Mouse (Mus musculus): ENCODE data around the gene Efnb3. TPM values are rescaled to one million over a fixed set of nuclear protein-coding genes. Genes with fewer than 3 reads are reported as not detected.

Gene Efnb3
- polyA plus RNA-seq, 1 experiment from 2014 or later = 160 TPM

DNA sequence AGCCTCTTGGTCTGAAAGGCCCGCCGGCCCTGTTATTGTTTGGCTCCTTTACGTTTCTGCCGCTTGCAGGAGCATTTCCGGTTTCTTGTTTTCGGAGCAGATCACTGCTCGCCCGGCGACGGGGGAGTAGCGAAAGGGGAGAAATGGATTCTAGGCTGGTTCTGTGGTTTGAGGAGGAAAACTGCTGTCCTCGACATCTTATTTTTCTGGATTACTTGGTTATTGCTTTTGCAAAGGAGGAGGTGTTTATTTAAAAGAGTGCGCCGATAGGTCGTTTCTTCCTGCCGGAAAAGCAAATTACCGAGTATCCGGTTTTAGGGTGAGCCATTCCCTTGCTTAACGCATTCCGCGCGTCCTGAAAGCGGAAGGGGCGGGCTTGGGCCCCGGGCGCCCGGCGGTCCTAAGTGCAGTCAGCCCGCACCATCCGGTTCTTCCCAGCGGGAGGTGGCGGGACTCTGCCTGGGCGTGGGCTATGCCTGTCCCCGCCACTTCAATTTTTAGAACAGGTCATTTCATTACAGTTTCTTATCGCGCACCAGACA is 21.2 kb upstream of the Efnb3 start:
- Histone ChIP-seq H3K9me3 (no peaks in the 10 kb centered on the region), H3K4me1 (replicated peaks) (peaks cover 39% of the 10 kb centered on the region), H3K27me3 (no peaks in the 10 kb centered on the region), H3K27ac (replicated peaks) (peak overlapping the region; percentile 94), H3K36me3 (0 out of 2 replicates have a peak, but pooled peaks cover under 1% of the 10 kb centered on the region), H3K4me3 (peak overlapping the region; percentile 63), H3K9ac (peak overlapping the region; percentile 64), H3K4me2 (peak overlapping the region; percentile 85)
- under 1% methylated on average over 36 of the region's 36 CpGs for WGBS
- ATAC-seq (ENCODE audit: low FRiP score, low read depth) = peak; percentile 80

- H3K4me1 ChIP-seq (replicated peaks) = peaks cover 43% of the 10 kb centered on the region
- H3K9ac ChIP-seq = peak overlapping the region; percentile 64
- no peaks in the 10 kb centered on the region for H3K9me3 ChIP-seq
- H3K4me3 ChIP-seq = peak overlapping the region; percentile 63
- WGBS = under 1% methylated on average over 25 of the region's 25 CpGs
- peak overlapping the region; percentile 94 for H3K27ac ChIP-seq (replicated peaks)
- ATAC-seq (ENCODE audit: low FRiP score, low read depth) = peak; percentile 32; the same call in 1 of the 2 replicates
- H3K4me2 ChIP-seq = peak overlapping the region; percentile 85
- no peaks in the 10 kb centered on the region for H3K27me3 ChIP-seq
- H3K36me3 ChIP-seq = 0 out of 2 replicates have a peak, but pooled peaks cover 2% of the 10 kb centered on the region
Observed at GRCm38 (mm10) chr11:69580572-69581146, 20.7 kb upstream of the Efnb3 start.

GRCm38 (mm10) chr11:69580091-69580514 is 20.1 kb upstream of the Efnb3 start, which contains the start of the genes Wrap53 and Trp53:
TSS of gene Wrap53 (minus strand) at chr11:69580255.
TSS of gene Trp53 (plus strand) at chr11:69580359.
- Histone ChIP-seq H3K4me2 (peak within 1 kb of the TSS; percentile 85), H3K27me3 (no peaks in the 10 kb centered on the region), H3K9ac (peak within 1 kb of the TSS; percentile 75), H3K9me3 (no peaks in the 10 kb centered on the region), H3K4me3 (peak within 1 kb of the TSS; percentile 63), H3K27ac (replicated peaks) (peak within 1 kb of the TSS; percentile 94), H3K36me3 (0 out of 2 replicates have a peak, but pooled peaks cover 2% of the 10 kb centered on the region), H3K4me1 (replicated peaks) (peaks cover 44% of the 10 kb centered on the region)
- peak; percentile 73 for ATAC-seq (ENCODE audit: low FRiP score, low read depth)
- WGBS = 0% methylated on average over 13 of the region's 13 CpGs

- peak; percentile 89 for ATAC-seq (ENCODE audit: low FRiP score, low read depth)
- peak overlapping the region; percentile 85 for H3K4me2 ChIP-seq
Observed at GRCm38 (mm10) chr11:69579128-69580017, 19.4 kb upstream of the Efnb3 start.

GRCm38 (mm10) chr11:69578301-69578700 is 18.3 kb upstream of the Efnb3 start:
- peak overlapping the region; percentile 85 for H3K4me2 ChIP-seq
- H3K36me3 ChIP-seq = 0 out of 2 replicates have a peak, but pooled peaks cover 5% of the 10 kb centered on the region
- no peaks in the 10 kb centered on the region for H3K9me3 ChIP-seq
- ATAC-seq (ENCODE audit: low FRiP score, low read depth) = no peak
- peak overlapping the region; percentile 75 for H3K9ac ChIP-seq
- H3K27ac ChIP-seq (replicated peaks) = no peak overlapping the region
- H3K27me3 ChIP-seq = no peaks in the 10 kb centered on the region
- WGBS = 17% methylated on average over 15 of the region's 15 CpGs
- H3K4me1 ChIP-seq (replicated peaks) = peaks cover 48% of the 10 kb centered on the region
- H3K4me3 ChIP-seq = peak overlapping the region; percentile 63

More at GRCm38 (mm10) chr11:69579128-69580017, 19.4 kb upstream of the Efnb3 start:
- Histone ChIP-seq H3K27ac (replicated peaks) (peak overlapping the region; percentile 94), H3K9ac (peak overlapping the region; percentile 75), H3K4me3 (peak overlapping the region; percentile 63), H3K4me1 (replicated peaks) (peaks cover 48% of the 10 kb centered on the region), H3K9me3 (no peaks in the 10 kb centered on the region), H3K36me3 (0 out of 2 replicates have a peak, but pooled peaks cover 5% of the 10 kb centered on the region), H3K27me3 (no peaks in the 10 kb centered on the region)
- 1% methylated on average over 39 of the region's 39 CpGs for WGBS

DNA sequence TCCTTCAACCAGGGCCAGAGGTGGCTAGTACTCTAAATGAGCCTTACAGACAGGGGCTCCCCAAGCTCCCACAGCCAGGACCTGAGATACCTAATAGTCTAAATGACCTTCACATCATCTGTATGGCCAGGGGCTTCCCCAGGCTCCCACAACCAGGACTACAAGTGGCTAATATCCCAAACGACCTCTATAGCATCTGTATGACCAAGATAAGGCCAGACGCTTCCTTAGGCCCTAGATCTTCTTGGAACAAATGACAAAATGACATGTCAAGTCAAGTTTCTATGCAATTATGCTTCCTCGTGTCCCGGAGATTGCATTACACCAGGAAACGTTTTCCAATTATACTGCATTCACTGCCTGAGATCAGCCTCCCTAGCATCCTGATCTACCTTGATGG is 16.3 kb upstream of the Efnb3 start:
- no peak for ATAC-seq (ENCODE audit: low FRiP score, low read depth)
- Histone ChIP-seq H3K27me3 (no peaks in the 10 kb centered on the region), H3K9ac (no peak overlapping the region; the same call in 1 of the 2 replicates), H3K36me3 (0 out of 2 replicates have a peak, but pooled peaks cover 5% of the 10 kb centered on the region), H3K27ac (replicated peaks) (no peak overlapping the region), H3K4me3 (no peak overlapping the region), H3K4me1 (replicated peaks) (peaks cover 36% of the 10 kb centered on the region), H3K4me2 (no peak overlapping the region), H3K9me3 (no peaks in the 10 kb centered on the region)
- WGBS = 79% methylated on average over 5 of the region's 5 CpGs

DNA sequence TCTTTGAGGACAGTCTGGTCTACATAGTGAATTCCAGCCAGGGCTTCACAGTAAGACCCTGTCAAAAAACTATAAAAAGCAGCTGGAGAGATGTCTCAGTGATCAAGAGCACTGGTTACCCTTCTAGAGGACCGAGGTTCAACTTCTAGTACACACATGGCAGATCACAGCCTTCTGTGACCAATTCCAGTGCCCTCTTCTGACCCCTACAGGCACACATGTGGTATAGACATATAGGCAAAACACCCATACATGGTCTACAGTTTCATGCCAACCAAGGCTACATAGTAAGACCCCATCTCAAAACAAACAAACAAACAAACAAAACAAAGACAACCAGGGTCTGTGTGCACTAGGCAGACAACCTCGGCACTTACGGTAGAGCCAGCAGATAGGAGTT is 15.2 kb upstream of the Efnb3 start:
- Histone ChIP-seq H3K4me3 (no peak overlapping the region), H3K9me3 (no peaks in the 10 kb centered on the region), H3K4me1 (replicated peaks) (peaks cover 36% of the 10 kb centered on the region), H3K36me3 (0 out of 2 replicates have a peak, but pooled peaks cover 8% of the 10 kb centered on the region), H3K27ac (replicated peaks) (no peak overlapping the region), H3K4me2 (no peak overlapping the region), H3K9ac (no peak overlapping the region), H3K27me3 (no peaks in the 10 kb centered on the region)
- 61% methylated on average over 3 of the region's 3 CpGs for WGBS
- no peak for ATAC-seq (ENCODE audit: low FRiP score, low read depth)

DNA sequence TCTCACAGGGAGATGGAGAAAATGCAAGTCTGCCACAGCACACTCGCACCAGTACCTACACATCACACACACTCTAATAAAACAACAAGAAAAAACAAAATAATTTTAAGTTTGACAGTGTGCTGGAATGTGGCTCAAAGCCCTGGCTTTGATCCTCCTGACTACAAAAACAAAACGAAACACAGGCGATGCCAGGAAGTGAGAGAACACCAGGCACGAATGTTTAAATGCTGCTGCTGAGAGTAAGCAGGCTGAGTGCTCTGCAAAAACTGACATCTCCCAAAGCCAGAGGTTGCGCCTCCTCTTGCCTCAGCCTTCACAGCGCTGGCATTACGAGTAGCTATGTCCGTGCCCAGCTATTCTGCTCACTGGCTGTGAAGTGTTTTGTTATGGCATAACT is 5.1 kb upstream of the Efnb3 start:
- Histone ChIP-seq H3K4me1 (replicated peaks) (peaks cover 20% of the 10 kb centered on the region), H3K27ac (replicated peaks) (no peak overlapping the region), H3K4me2 (no peak overlapping the region), H3K27me3 (no peaks in the 10 kb centered on the region), H3K4me3 (no peak overlapping the region), H3K9me3 (no peaks in the 10 kb centered on the region), H3K9ac (no peak overlapping the region), H3K36me3 (peaks cover 11% of the 10 kb centered on the region)
- no peak for ATAC-seq (ENCODE audit: low FRiP score, low read depth)
- WGBS = 83% methylated on average over 8 of the region's 8 CpGs

DNA sequence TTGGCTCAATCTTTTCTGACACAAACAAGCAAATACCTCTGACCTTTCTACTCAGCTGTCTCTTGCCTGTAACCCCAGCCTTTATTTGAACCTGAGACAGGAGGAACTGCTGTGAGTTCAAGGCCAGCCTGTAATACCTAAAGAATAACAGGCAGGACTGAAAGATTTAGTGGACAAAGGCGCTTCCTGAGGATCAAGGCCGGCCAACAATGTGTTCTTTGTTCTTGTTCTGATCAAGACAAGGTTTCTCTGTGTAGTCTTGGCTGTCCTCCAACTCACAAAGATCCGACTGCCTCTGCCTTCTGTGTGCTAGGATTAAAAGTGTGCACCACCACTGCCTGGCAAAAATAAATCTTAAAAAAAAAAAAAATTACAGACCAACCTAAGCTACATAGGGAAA is 4.4 kb upstream of the Efnb3 start:
- no peak overlapping the region for H3K4me3 ChIP-seq
- H3K4me1 ChIP-seq (replicated peaks) = peaks cover 22% of the 10 kb centered on the region
- WGBS = 42% methylated on average over 3 of the region's 3 CpGs
- H3K9ac ChIP-seq = no peak overlapping the region
- H3K27me3 ChIP-seq = no peaks in the 10 kb centered on the region
- no peak for ATAC-seq (ENCODE audit: low FRiP score, low read depth)
- H3K36me3 ChIP-seq = peaks cover 7% of the 10 kb centered on the region
- H3K4me2 ChIP-seq = no peak overlapping the region
- H3K27ac ChIP-seq (replicated peaks) = no peak overlapping the region
- no peaks in the 10 kb centered on the region for H3K9me3 ChIP-seq

GRCm38 (mm10) chr11:69563373-69563772 is 3.4 kb upstream of the Efnb3 start:
- no peaks in the 10 kb centered on the region for H3K27me3 ChIP-seq
- H3K27ac ChIP-seq (replicated peaks) = no peak overlapping the region
- peaks cover 32% of the 10 kb centered on the region for H3K4me1 ChIP-seq (replicated peaks)
- peaks cover 7% of the 10 kb centered on the region for H3K36me3 ChIP-seq
- no peak overlapping the region for H3K4me2 ChIP-seq
- no peak overlapping the region for H3K9ac ChIP-seq
- no peaks in the 10 kb centered on the region for H3K9me3 ChIP-seq
- H3K4me3 ChIP-seq = no peak overlapping the region
- ATAC-seq (ENCODE audit: low FRiP score, low read depth) = no peak
- WGBS = 91% methylated on average over 13 of the region's 13 CpGs

- no peaks in the 10 kb centered on the region for H3K27me3 ChIP-seq
- H3K4me1 ChIP-seq (replicated peaks) = peaks cover 54% of the 10 kb centered on the region
- no peaks in the 10 kb centered on the region for H3K9me3 ChIP-seq
- 15% methylated on average over 16 of the region's 16 CpGs for WGBS
- H3K4me3 ChIP-seq = peak overlapping the region; percentile 87
- ATAC-seq (ENCODE audit: low FRiP score, low read depth) = peak; percentile 57
- H3K27ac ChIP-seq (replicated peaks) = peak overlapping the region; percentile 85
- H3K36me3 ChIP-seq = peaks cover 6% of the 10 kb centered on the region
- peak overlapping the region; percentile 85 for H3K4me2 ChIP-seq
- H3K9ac ChIP-seq = peak overlapping the region; percentile 88; the same call in 1 of the 2 replicates
Observed at GRCm38 (mm10) chr11:69560896-69561854, 1.2 kb upstream of the Efnb3 start.
